Mouse (Mus musculus) liver, embryonic 12.5 days (tissue): ENCODE results near the gene Spred2. TPM values are rescaled to one million over a fixed set of nuclear protein-coding genes. Genes with fewer than 3 reads are reported as not detected.

ENCODE experiments used
- ATAC-seq: fragments of 200-750 bp; cut with Nextera tagmentation; 2 replicates; pipeline ENCODE4 v1.8.0; 2017; ENCODE audit warnings: moderate number of reproducible peaks, mild to moderate bottlenecking, moderate library complexity
- H3K27ac ChIP-seq: fragments of 300-500 bp; sonication (generic); 2 replicates; pipeline ENCODE4 v1.5.1; 2016; ENCODE audit warnings: mild to moderate bottlenecking
- H3K27me3 ChIP-seq: fragments of 300-500 bp; sonication (generic); replicated peaks from 2 replicates; pipeline ENCODE4 v1.6.1; 2016; ENCODE audit warnings: mild to moderate bottlenecking, moderate library complexity
- H3K36me3 ChIP-seq: fragments of 300-500 bp; sonication (generic); 2 replicates; pipeline ENCODE4 v1.6.1; 2016; ENCODE audit warnings: mild to moderate bottlenecking, moderate library complexity
- H3K4me1 ChIP-seq: fragments of 300-500 bp; sonication (generic); 2 replicates; pipeline ENCODE4 v1.6.1; 2016
- H3K4me2 ChIP-seq: fragments of 300-500 bp; sonication (generic); 2 replicates; pipeline ENCODE4 v1.6.1; 2016; ENCODE audit warnings: mild to moderate bottlenecking, moderate library complexity
- H3K4me3 ChIP-seq: fragments of 300-500 bp; sonication (generic); 2 replicates; pipeline ENCODE4 v1.5.1; 2016; ENCODE audit warnings: mild to moderate bottlenecking, moderate library complexity
- H3K9ac ChIP-seq: fragments of 300-500 bp; sonication (generic); 2 replicates; pipeline ENCODE4 v1.6.1; 2016; ENCODE audit warnings: mild to moderate bottlenecking, moderate library complexity
- H3K9me3 ChIP-seq: fragments of 300-500 bp; sonication (generic); replicated peaks from 2 replicates; pipeline ENCODE4 v1.6.1; 2016; ENCODE audit warnings: mild to moderate bottlenecking, moderate library complexity
- WGBS: fragments of 180-500 bp; shearing (Covaris S2); methylation state at CpG from one replicate; pipeline ENCODE4 v1.1.7; 2016; ENCODE audit not compliant: insufficient replicate concordance; 5-methylcytosine and 5-hydroxymethylcytosine counted together
- polyA plus RNA-seq: library from polyadenylated mRNA; unstranded; fragments of >200 nt; fragmentation: Nextera tagmentation; extraction: Ambion mirVana; gene quantifications from 2 replicates; pipeline ENCODE4 v1.2.1, GENCODE M21; 2016

Spred2 gene
- polyA plus RNA-seq, 1 experiment from 2014 or later, result 3.6 TPM

- H3K4me1 ChIP-seq, result peaks cover 39% of the 10 kb centered on the region
- WGBS, result 79% methylated on average over 12 of the region's 12 CpGs
- peaks cover 27% of the 10 kb centered on the region for H3K36me3 ChIP-seq
Measured at GRCm38 (mm10) chr11:19941156-19941777, 17.1 kb downstream of the Spred2 start.

GRCm38 (mm10) chr11:19941978-19942377 is 17.8 kb downstream of the Spred2 start:
- no peak for ATAC-seq
- H3K4me2 ChIP-seq, result no peak overlapping the region

More at GRCm38 (mm10) chr11:19941156-19941777, 17.1 kb downstream of the Spred2 start:
- peaks cover 7% of the 10 kb centered on the region; the same call in 1 of the 2 replicates for H3K9me3 ChIP-seq
- H3K9ac ChIP-seq, result no peak overlapping the region
- no peaks in the 10 kb centered on the region for H3K27me3 ChIP-seq
- no peak overlapping the region for H3K4me3 ChIP-seq
- no peak overlapping the region for H3K27ac ChIP-seq
- H3K4me2 ChIP-seq, result no peak overlapping the region
- ATAC-seq, result no peak

GRCm38 (mm10) chr11:19943753-19944152 is 19.6 kb downstream of the Spred2 start:
- H3K27ac ChIP-seq, result no peak overlapping the region
- H3K9ac ChIP-seq, result no peak overlapping the region
- no peak overlapping the region for H3K4me2 ChIP-seq
- H3K4me1 ChIP-seq, result peaks cover 39% of the 10 kb centered on the region
- no peak for ATAC-seq
- no peaks in the 10 kb centered on the region for H3K27me3 ChIP-seq
- peaks cover 29% of the 10 kb centered on the region for H3K36me3 ChIP-seq
- no peak overlapping the region for H3K4me3 ChIP-seq
- peaks cover 7% of the 10 kb centered on the region; the same call in 1 of the 2 replicates for H3K9me3 ChIP-seq
- 65% methylated on average over 2 of the region's 2 CpGs for WGBS

More at GRCm38 (mm10) chr11:19941978-19942377, 17.8 kb downstream of the Spred2 start:
- no peak overlapping the region for H3K4me3 ChIP-seq
- peaks cover 32% of the 10 kb centered on the region for H3K4me1 ChIP-seq
- H3K36me3 ChIP-seq, result peaks cover 29% of the 10 kb centered on the region
- H3K9me3 ChIP-seq, result peaks cover 7% of the 10 kb centered on the region; the same call in 1 of the 2 replicates
- H3K27ac ChIP-seq, result no peak overlapping the region
- no peaks in the 10 kb centered on the region for H3K27me3 ChIP-seq
- no peak overlapping the region for H3K9ac ChIP-seq
- WGBS, result 85% methylated on average over 4 of the region's 4 CpGs

GRCm38 (mm10) chr11:19944701-19945100 is 20.5 kb downstream of the Spred2 start:
- H3K4me2 ChIP-seq, result no peak overlapping the region
- no peak for ATAC-seq
- no peaks in the 10 kb centered on the region for H3K27me3 ChIP-seq
- H3K9ac ChIP-seq, result no peak overlapping the region
- H3K4me1 ChIP-seq, result peaks cover 39% of the 10 kb centered on the region
- H3K4me3 ChIP-seq, result no peak overlapping the region
- H3K9me3 ChIP-seq, result peaks cover 7% of the 10 kb centered on the region; the same call in 1 of the 2 replicates
- H3K36me3 ChIP-seq, result peaks cover 29% of the 10 kb centered on the region
- no peak overlapping the region for H3K27ac ChIP-seq
- WGBS, result 83% methylated on average over 6 of the region's 6 CpGs

- peaks cover 7% of the 10 kb centered on the region; the same call in 1 of the 2 replicates for H3K9me3 ChIP-seq
- no peak overlapping the region for H3K27ac ChIP-seq
- H3K27me3 ChIP-seq, result no peaks in the 10 kb centered on the region
- 80% methylated on average over 6 of the region's 7 CpGs for WGBS
- no peak overlapping the region for H3K4me2 ChIP-seq
- peaks cover 27% of the 10 kb centered on the region for H3K36me3 ChIP-seq
- H3K4me3 ChIP-seq, result no peak overlapping the region
- H3K4me1 ChIP-seq, result peaks cover 44% of the 10 kb centered on the region
- H3K9ac ChIP-seq, result no peak overlapping the region
- ATAC-seq, result no peak
Measured at GRCm38 (mm10) chr11:19946721-19947120, 22.5 kb downstream of the Spred2 start.

GRCm38 (mm10) chr11:19947626-19948135 is 23.5 kb downstream of the Spred2 start:
- H3K9ac ChIP-seq, result no peak overlapping the region
- no peaks in the 10 kb centered on the region for H3K27me3 ChIP-seq
- H3K9me3 ChIP-seq, result peaks cover 7% of the 10 kb centered on the region; the same call in 1 of the 2 replicates
- peaks cover 54% of the 10 kb centered on the region for H3K4me1 ChIP-seq
- no peak overlapping the region for H3K4me2 ChIP-seq
- no peak overlapping the region for H3K4me3 ChIP-seq
- ATAC-seq, result peak; percentile 22; the same call in 1 of the 2 replicates
- WGBS, result 73% methylated on average over 7 of the region's 7 CpGs
- H3K27ac ChIP-seq, result no peak overlapping the region
- peaks cover 27% of the 10 kb centered on the region for H3K36me3 ChIP-seq

- H3K4me1 ChIP-seq, result peaks cover 65% of the 10 kb centered on the region
- no peak overlapping the region for H3K27ac ChIP-seq
- H3K4me3 ChIP-seq, result no peak overlapping the region
- no peaks in the 10 kb centered on the region for H3K27me3 ChIP-seq
- no peak overlapping the region for H3K4me2 ChIP-seq
- H3K36me3 ChIP-seq, result peaks cover 18% of the 10 kb centered on the region
- H3K9ac ChIP-seq, result no peak overlapping the region
- peaks cover 7% of the 10 kb centered on the region; the same call in 1 of the 2 replicates for H3K9me3 ChIP-seq
- WGBS, result 65% methylated on average over 5 of the region's 5 CpGs
- no peak for ATAC-seq
Measured at GRCm38 (mm10) chr11:19949725-19950124, 25.6 kb downstream of the Spred2 start.

GRCm38 (mm10) chr11:19950169-19950568 is 26.0 kb downstream of the Spred2 start:
- Histone ChIP-seq H3K4me1 (peaks cover 70% of the 10 kb centered on the region), H3K36me3 (peaks cover 13% of the 10 kb centered on the region), H3K27ac (no peak overlapping the region), H3K27me3 (no peaks in the 10 kb centered on the region), H3K9ac (no peak overlapping the region), H3K4me3 (no peak overlapping the region), H3K9me3 (peaks cover 7% of the 10 kb centered on the region; the same call in 1 of the 2 replicates), H3K4me2 (no peak overlapping the region)
- no peak for ATAC-seq
- WGBS, result 76% methylated on average over 8 of the region's 8 CpGs

GRCm38 (mm10) chr11:19952963-19953362 is 28.8 kb downstream of the Spred2 start:
- Histone ChIP-seq H3K27me3 (no peaks in the 10 kb centered on the region), H3K36me3 (no peaks in the 10 kb centered on the region), H3K4me3 (no peak overlapping the region), H3K27ac (no peak overlapping the region; the same call in 1 of the 2 replicates), H3K9ac (no peak overlapping the region), H3K9me3 (no peaks in the 10 kb centered on the region), H3K4me1 (peaks cover 77% of the 10 kb centered on the region), H3K4me2 (no peak overlapping the region)
- no peak for ATAC-seq
- 13% methylated on average over 8 of the region's 8 CpGs for WGBS

GRCm38 (mm10) chr11:19953919-19954318 is 29.7 kb downstream of the Spred2 start:
- Histone ChIP-seq H3K4me3 (no peak overlapping the region), H3K4me2 (no peak overlapping the region), H3K27me3 (no peaks in the 10 kb centered on the region), H3K27ac (no peak overlapping the region), H3K9ac (no peak overlapping the region), H3K36me3 (no peaks in the 10 kb centered on the region), H3K9me3 (no peaks in the 10 kb centered on the region), H3K4me1 (peaks cover 68% of the 10 kb centered on the region)
- WGBS, result 85% methylated on average over 7 of the region's 7 CpGs
- ATAC-seq, result no peak

GRCm38 (mm10) chr11:19955069-19955468 is 30.9 kb downstream of the Spred2 start:
- Histone ChIP-seq H3K9me3 (no peaks in the 10 kb centered on the region), H3K9ac (no peak overlapping the region), H3K4me1 (peaks cover 57% of the 10 kb centered on the region), H3K27me3 (no peaks in the 10 kb centered on the region), H3K27ac (no peak overlapping the region), H3K36me3 (no peaks in the 10 kb centered on the region), H3K4me3 (no peak overlapping the region), H3K4me2 (no peak overlapping the region)
- WGBS, result 68% methylated on average over 9 of the region's 9 CpGs
- ATAC-seq, result no peak

- Histone ChIP-seq H3K4me1 (peaks cover 51% of the 10 kb centered on the region), H3K9ac (no peak overlapping the region), H3K36me3 (no peaks in the 10 kb centered on the region), H3K27me3 (no peaks in the 10 kb centered on the region), H3K27ac (no peak overlapping the region), H3K4me3 (no peak overlapping the region), H3K9me3 (no peaks in the 10 kb centered on the region), H3K4me2 (no peak overlapping the region)
- no peak for ATAC-seq
- WGBS, result 40% methylated on average over 6 of the region's 6 CpGs
Measured at GRCm38 (mm10) chr11:19955701-19956100, 31.5 kb downstream of the Spred2 start.
